Comparison of ENCODE assay signal across 19 mouse cellular contexts in the genomic region with DNA sequence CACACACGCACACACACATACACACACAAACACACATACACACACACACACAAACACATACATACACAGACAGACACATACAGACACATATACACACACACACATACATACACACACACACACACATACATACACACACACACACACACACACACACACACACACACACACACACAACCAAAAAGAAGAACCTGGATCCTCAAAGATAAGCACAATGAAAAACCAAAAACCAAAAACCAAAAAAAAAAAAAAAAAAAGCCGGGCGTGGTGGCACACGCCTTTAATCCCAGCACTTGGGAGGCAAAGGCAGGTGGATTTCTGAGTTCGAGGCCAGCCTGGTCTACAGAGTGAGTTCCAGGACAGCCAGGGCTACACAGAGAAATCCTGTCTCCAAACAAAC. TPM values are rescaled to one million over a fixed set of nuclear protein-coding genes. Genes with fewer than 3 reads are reported as not detected.
DNase-seq lines count a peak whose midpoint lies in the region; TF ChIP-seq lines count a peak whose summit lies in the region.
"Not testable (repeated sequence)": the region's sequence is repeated elsewhere in the genome, so short reads cannot be mapped to it uniquely, and the experiment has no call there.
"Had no signal": no experiment of that assay in that cellular context is flagged by ENCODE, and none has a peak within 500 bp of the region (broad histone marks: within the 10 kb centered on the region; RNA-seq: fewer than 3 reads in every experiment).

No protein-coding gene starts in this region.

- not testable (repeated sequence) for H3K79me2 ChIP-seq in MEL (ENCODE audit: control insufficient read depth, insufficient read depth, low read length, poor library complexity)

- peak; percentile 30 for DNase-seq in 416B (ENCODE audit: low read depth)
- DNase-seq in MEL (ENCODE audit: low read depth, low spot score), result not testable (repeated sequence)

- TF ChIP-seq EP300 in MEL (IDR thresholded peaks at IDR 0.05; ENCODE audit: low read depth in 1 of 2, low read length in 2 of 2), result peak in 1 of 2 experiments; percentile 21; a peak in 1 of 4 replicates

- not testable (repeated sequence) for H3K9me3 ChIP-seq in MEL (replicated peaks; ENCODE audit: insufficient read depth, low read length)

- TF ChIP-seq RAD21 in MEL (IDR thresholded peaks at IDR 0.05; ENCODE audit: low read depth, low read length), result not testable (repeated sequence)

- H3K4me1 ChIP-seq in MEL (ENCODE audit: control insufficient read depth in 1 of 2, insufficient read depth in 2 of 2, low read length in 2 of 2), result not testable (repeated sequence)

- H3K36me3 ChIP-seq in MEL (ENCODE audit: control insufficient read depth in 1 of 2, insufficient read depth in 2 of 2, low read length in 2 of 2), result not testable (repeated sequence)

- not testable (repeated sequence) for H3K27ac ChIP-seq in MEL (ENCODE audit: control insufficient read depth, low read depth, low read length)

- not testable (repeated sequence) for TF ChIP-seq POLR2A in MEL (IDR thresholded peaks at IDR 0.05; ENCODE audit: control insufficient read depth in 1 of 2, insufficient read depth in 1 of 2, low read depth in 1 of 2, low read length in 2 of 2, poor library complexity in 1 of 2)

- not testable (repeated sequence) for H3K4me3 ChIP-seq in MEL (ENCODE audit: control insufficient read depth in 1 of 2, insufficient read depth in 1 of 2, low read depth in 2 of 2, low read length in 2 of 2)

- H3K27me3 ChIP-seq in MEL (ENCODE audit: control insufficient read depth in 1 of 2, insufficient read depth in 2 of 2, low read length in 2 of 2), result not testable (repeated sequence)

- not testable (repeated sequence) for H3K9ac ChIP-seq in MEL (ENCODE audit: control insufficient read depth, low read depth, low read length, poor library complexity, severe bottlenecking)

- TF ChIP-seq CTCF in MEL (IDR thresholded peaks at IDR 0.05 in 2 of 3, conservative IDR thresholded peaks at IDR 0.05 in 1 of 3; ENCODE audit: control insufficient read depth in 1 of 3, insufficient read depth in 1 of 3, low read depth in 2 of 3, low read length in 3 of 3, poor library complexity in 1 of 3, severe bottlenecking in 1 of 3), result not testable (repeated sequence)

TF ChIP-seq in MEL, 35 proteins besides CTCF, POLR2A, EP300 and RAD21:
- 0 out of 2 replicates have a peak, but pooled peaks have one; percentile 12 for TF ChIP-seq ETS1 (IDR thresholded peaks at IDR 0.05; ENCODE audit: low read depth, low read length)
- peak; percentile 61; the same call in 1 of the 2 replicates for TF ChIP-seq TCF12 (IDR thresholded peaks at IDR 0.05; ENCODE audit: low read depth, low read length)
- peak; percentile 88 for TF ChIP-seq ZNF384 (IDR thresholded peaks at IDR 0.05; ENCODE audit: low read depth, low read length)
TF ChIP-seq in MEL: peak in this region for 3; not testable (repeated sequence) for 32.

RNA-seq across cellular contexts. Expression of gene Smco2, which starts 14.5 kb away (rescaled TPM):
- total RNA-seq in MEL (2012; rRNA removed), result not detected in 2 replicates
- not detected for polyA plus RNA-seq in MEL (2012; ENCODE audit: insufficient read depth in 1 of 2, insufficient read length in 2 of 2, low read depth in 1 of 2, low replicate concordance in 2 of 2, missing spikeins in 1 of 2)
- total RNA-seq: adrenal gland, adult 18-20 months; adrenal gland, adult 2 months; adrenal gland, adult 8-10 months; adrenal gland, postnatal 10 days; adrenal gland, postnatal 14 days; adrenal gland, postnatal 25 days; adrenal gland, postnatal 36 days; adrenal gland, postnatal 4 days; CH12.LX; ES-E14 had no signal
- polyA plus RNA-seq: activated CD4-positive, CD25-positive, alpha-beta regulatory T cell, adult 4 months; adrenal gland, adult 2 months; brain, embryonic 14.5 days; C2C12; CD4-positive, CD25-positive, alpha-beta regulatory T cell, adult 4 months; cerebellum, adult 2 months; G1E; Patski had no signal

RNA-seq across cellular contexts. Expression of gene Ppfibp1, which starts 23.9 kb away (rescaled TPM):
- 12.2 and 13.8 TPM in 2 replicates for total RNA-seq in MEL (2012; rRNA removed)
- polyA plus RNA-seq in MEL (2012; ENCODE audit: insufficient read depth in 1 of 2, insufficient read length in 2 of 2, low read depth in 1 of 2, low replicate concordance in 2 of 2, missing spikeins in 1 of 2), result 10 to 100 TPM in 1 of 2 experiments, not detected in 1; 14.6 TPM
